Mouse (Mus musculus): ENCODE data around the gene Smco4.

- TF ChIP-seq CTCF (IDR thresholded peaks at IDR 0.05; ENCODE audit: control insufficient read depth, insufficient read depth, insufficient read length) (no peak), CEBPB (IDR thresholded peaks at IDR 0.05; ENCODE audit: low read depth) (no peak), USF1 (IDR thresholded peaks at IDR 0.05; ENCODE audit: low read depth) (no peak), MAX (IDR thresholded peaks at IDR 0.05) (no peak), MYOD1 (IDR thresholded peaks at IDR 0.05; ENCODE audit: control insufficient read depth, insufficient read length, low read depth) (no peak), MYOG (IDR thresholded peaks at IDR 0.05; ENCODE audit: control insufficient read depth, extremely low read depth, insufficient read length) (no peak)
Observed at GRCm38 (mm10) chr9:15578946-15579345, 85.7 kb downstream of the Smco4 start.

Data from C2C12 (cell line).